Mouse (Mus musculus) forebrain, embryonic 12.5 days (tissue): ENCODE measurements at regions not wholly inside any gene's neighbourhood (a gene's known extent, or its start where the extent isn't known, plus 50 kb on each side); places are given as distances from the start of the nearest gene placed in this dataset.

Source experiments
- ATAC-seq: fragments of 200-750 bp; cut with Nextera tagmentation; 2 replicates; pipeline ENCODE4 v1.8.0; 2017; ENCODE audit warnings: moderate TSS enrichment; ENCODE audit not compliant: low FRiP score
- H3K27ac ChIP-seq: fragments of 300-500 bp; sonication (generic); 2 replicates; pipeline ENCODE4 v1.5.1; 2016; ENCODE audit warnings: mild to moderate bottlenecking
- H3K27me3 ChIP-seq: fragments of 300-500 bp; sonication (generic); 2 replicates; pipeline ENCODE4 v1.6.1; 2016; ENCODE audit warnings: mild to moderate bottlenecking
- H3K36me3 ChIP-seq: fragments of 300-500 bp; sonication (generic); replicated peaks from 2 replicates; pipeline ENCODE4 v1.6.1; 2016; ENCODE audit warnings: mild to moderate bottlenecking
- H3K4me1 ChIP-seq: fragments of 300-500 bp; sonication (generic); 2 replicates; pipeline ENCODE4 v1.6.1; 2016
- H3K4me2 ChIP-seq: fragments of 300-500 bp; sonication (generic); 2 replicates; pipeline ENCODE4 v1.6.1; 2016; ENCODE audit warnings: mild to moderate bottlenecking, moderate library complexity
- H3K4me3 ChIP-seq: fragments of 300-500 bp; sonication (generic); replicated peaks from 2 replicates; pipeline ENCODE4 v1.5.1; 2016; ENCODE audit warnings: mild to moderate bottlenecking
- H3K9ac ChIP-seq: fragments of 300-500 bp; sonication (generic); 2 replicates; pipeline ENCODE4 v1.6.1; 2016; ENCODE audit warnings: mild to moderate bottlenecking
- H3K9me3 ChIP-seq: fragments of 300-500 bp; sonication (generic); 2 replicates; pipeline ENCODE4 v1.6.1; 2016
- WGBS: fragments of 180-500 bp; shearing (Covaris S2); methylation state at CpG from one replicate; pipeline ENCODE4 v1.1.7; 2016; 5-methylcytosine and 5-hydroxymethylcytosine counted together

DNA sequence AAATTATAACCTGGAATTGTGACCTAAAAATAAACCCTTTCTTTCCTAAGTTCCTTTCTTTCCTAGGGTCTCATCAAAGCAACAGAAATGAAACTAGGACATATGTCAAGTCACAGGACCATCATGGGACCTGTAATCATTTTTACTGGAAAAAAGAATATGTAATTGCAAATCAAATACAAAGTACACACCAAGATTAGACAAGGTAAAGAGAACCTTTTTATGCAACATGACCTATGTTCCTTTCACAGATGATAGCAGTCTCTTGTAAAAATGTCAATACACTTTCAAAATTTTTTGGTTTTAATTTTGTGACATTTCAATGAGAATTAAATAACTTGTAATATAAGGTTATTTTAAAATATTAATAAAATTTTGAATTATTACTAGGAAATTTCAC lies 175.7 kb upstream of the A1bg start:
- H3K4me1 ChIP-seq, result peaks cover 10% of the 10 kb centered on the region
- H3K4me3 ChIP-seq, result no peak overlapping the region
- ATAC-seq, result no peak
- no peaks in the 10 kb centered on the region for H3K27me3 ChIP-seq
- H3K4me2 ChIP-seq, result no peak overlapping the region
- H3K9me3 ChIP-seq, result no peaks in the 10 kb centered on the region
- no peak overlapping the region for H3K27ac ChIP-seq
- no peaks in the 10 kb centered on the region for H3K36me3 ChIP-seq
- no peak overlapping the region for H3K9ac ChIP-seq

DNA sequence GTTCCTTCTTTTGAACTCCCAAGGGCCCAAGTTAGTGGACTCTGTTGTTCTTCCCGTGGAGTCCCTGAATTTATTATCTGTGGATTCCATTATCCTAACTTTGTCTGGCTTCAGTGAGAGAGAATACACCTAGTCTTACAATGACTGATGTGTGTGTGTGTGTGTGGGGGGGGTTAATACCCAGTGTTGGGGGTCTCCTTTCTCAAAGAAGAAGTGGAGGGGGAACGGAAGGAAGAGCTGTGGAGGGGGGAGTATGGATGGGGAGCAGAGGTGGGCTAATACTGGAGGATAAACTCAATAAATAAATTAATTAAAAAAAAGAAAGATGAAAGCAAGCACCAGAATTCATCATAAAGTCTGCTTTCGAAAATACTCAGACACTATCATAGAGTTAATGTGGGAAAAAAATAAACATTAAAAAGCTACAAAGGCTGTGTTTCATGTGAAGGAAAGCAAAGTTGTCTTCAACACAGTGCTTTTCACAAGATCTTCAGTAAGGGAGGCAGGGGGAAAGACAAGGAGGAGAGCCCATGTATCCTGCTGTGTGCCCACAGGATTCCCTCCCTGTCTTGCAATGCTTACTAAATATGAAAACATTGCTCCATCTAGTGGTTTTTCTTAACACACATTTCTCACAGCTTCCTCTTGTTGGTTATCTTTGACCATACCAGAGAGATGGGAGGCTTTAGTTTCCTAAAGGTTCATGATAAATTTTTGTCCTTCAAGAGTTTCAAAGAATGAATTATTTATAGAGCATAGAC lies 173.4 kb upstream of the A1bg start:
- Histone ChIP-seq H3K9me3 (no peaks in the 10 kb centered on the region), H3K9ac (no peak overlapping the region), H3K4me2 (no peak overlapping the region), H3K4me1 (no peaks in the 10 kb centered on the region), H3K27me3 (no peaks in the 10 kb centered on the region), H3K4me3 (no peak overlapping the region), H3K36me3 (no peaks in the 10 kb centered on the region), H3K27ac (no peak overlapping the region)
- WGBS, result 62% methylated on average over 3 of the region's 3 CpGs
- ATAC-seq, result 0 out of 2 replicates have a peak, but pooled peaks have one; percentile 44

DNA sequence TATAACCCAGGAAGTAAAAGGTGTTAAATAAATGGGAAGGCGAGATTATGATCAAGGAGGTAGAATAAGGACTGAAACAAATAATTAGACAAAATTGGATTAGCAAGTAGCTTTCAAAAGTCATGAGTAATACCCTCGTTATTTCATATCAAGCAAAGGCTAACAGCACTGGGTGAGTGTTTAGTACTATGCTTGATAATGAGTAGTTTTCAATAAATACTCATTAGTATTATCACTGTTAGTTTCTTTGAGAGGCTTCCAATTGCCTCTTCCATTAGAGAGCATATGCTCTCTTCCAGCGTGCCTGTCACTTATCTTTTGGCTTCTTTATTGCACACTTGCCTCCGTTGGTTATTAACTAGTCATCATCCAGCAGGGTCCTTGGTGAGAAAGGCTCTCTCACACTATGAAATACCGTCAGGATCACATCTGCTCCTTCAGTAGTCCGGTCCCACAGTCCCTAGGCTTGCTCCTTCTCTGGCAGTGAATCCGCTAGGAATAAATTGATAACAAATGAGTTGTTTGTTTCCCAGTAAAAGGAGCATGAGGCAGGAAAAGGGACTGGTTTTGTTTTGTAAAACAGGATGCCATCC lies 132.3 kb upstream of the A1bg start:
- no peak for ATAC-seq
- Histone ChIP-seq H3K4me1 (no peaks in the 10 kb centered on the region), H3K27me3 (no peaks in the 10 kb centered on the region), H3K27ac (no peak overlapping the region), H3K36me3 (no peaks in the 10 kb centered on the region), H3K4me2 (no peak overlapping the region), H3K9ac (no peak overlapping the region), H3K4me3 (no peak overlapping the region), H3K9me3 (no peaks in the 10 kb centered on the region)
- 40% methylated on average over 7 of the region's 7 CpGs for WGBS

DNA sequence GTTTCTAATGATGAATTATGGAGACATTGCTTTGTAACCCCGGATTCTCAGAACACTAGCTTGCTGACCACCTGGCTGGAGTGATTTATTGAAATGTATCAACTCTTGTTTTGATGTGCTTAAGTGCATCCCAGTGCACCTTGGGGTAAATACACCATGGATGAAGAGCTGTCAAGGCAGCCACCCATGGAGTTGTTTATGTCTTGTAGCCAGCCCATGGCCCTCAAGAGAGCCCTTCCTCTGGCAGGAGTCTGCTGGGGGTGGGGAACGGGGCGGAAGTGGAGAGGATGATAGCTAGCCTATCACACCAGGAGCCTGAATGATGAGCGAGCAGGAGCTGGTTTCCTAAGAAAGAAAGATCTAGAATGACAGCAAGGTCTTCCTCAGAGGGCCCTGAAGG lies 128.6 kb upstream of the A1bg start:
- WGBS, result 77% methylated on average over 4 of the region's 4 CpGs
- Histone ChIP-seq H3K4me2 (no peak overlapping the region), H3K4me3 (no peak overlapping the region), H3K36me3 (no peaks in the 10 kb centered on the region), H3K27ac (no peak overlapping the region), H3K4me1 (no peaks in the 10 kb centered on the region), H3K9me3 (no peaks in the 10 kb centered on the region), H3K9ac (no peak overlapping the region), H3K27me3 (no peaks in the 10 kb centered on the region)
- no peak for ATAC-seq

DNA sequence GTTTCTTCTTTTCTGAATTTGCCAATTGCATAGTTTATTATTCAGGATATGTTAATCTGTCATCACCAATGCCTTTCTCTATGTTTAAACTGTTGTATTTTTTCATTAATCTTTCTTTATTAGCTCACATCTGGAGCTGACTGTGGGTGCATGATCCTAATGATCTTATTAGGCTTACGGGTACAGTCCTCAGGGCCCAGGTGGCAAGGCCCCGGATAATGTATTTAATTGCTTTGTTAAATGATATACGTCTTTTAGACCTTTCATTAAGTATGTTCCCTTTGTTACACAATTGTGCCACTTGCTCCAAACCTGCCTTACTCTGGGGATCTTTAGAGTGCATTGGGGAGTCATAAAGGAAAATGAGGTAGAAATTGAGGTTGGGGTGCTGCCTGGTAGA lies 86.7 kb upstream of the A1bg start:
- no peaks in the 10 kb centered on the region for H3K9me3 ChIP-seq
- no peaks in the 10 kb centered on the region for H3K4me1 ChIP-seq
- ATAC-seq, result no peak
- 63% methylated on average over 3 of the region's 3 CpGs for WGBS
- no peak overlapping the region for H3K4me3 ChIP-seq
- H3K27ac ChIP-seq, result no peak overlapping the region
- no peak overlapping the region for H3K4me2 ChIP-seq
- no peaks in the 10 kb centered on the region for H3K36me3 ChIP-seq
- no peak overlapping the region for H3K9ac ChIP-seq
- H3K27me3 ChIP-seq, result no peaks in the 10 kb centered on the region

DNA sequence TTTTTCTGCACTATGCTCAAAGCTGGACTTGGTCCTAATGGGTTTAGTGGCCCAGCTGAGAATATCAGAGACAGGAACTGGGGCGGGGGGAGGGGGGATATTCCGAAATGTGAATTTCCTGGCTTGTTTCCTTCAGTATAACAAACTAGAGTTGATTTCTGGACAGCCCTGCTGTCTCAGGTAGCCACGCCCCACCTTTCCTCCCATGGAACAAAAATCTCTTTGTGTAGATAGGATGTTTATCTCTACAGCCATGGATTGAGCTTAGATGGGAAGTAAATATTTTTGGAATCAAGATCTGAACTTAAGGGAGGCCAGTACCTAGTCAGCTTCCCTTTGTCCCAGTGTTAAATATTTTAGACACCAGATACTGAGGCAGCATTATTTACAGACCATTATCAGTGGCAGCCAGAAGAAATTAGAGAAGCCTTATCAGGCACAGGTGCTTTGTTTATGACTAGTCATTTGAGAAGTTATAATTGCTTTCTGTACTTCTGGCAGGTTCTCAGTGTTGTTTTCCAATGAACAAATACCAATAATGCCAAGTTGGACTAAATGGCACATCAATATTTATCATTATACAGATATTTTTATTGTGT lies 84.7 kb upstream of the A1bg start:
- Histone ChIP-seq H3K27ac (no peak overlapping the region), H3K4me3 (no peak overlapping the region), H3K9me3 (no peaks in the 10 kb centered on the region), H3K36me3 (no peaks in the 10 kb centered on the region), H3K27me3 (no peaks in the 10 kb centered on the region), H3K4me1 (no peaks in the 10 kb centered on the region), H3K9ac (no peak overlapping the region), H3K4me2 (no peak overlapping the region)
- ATAC-seq, result no peak
- 89% methylated on average over 3 of the region's 3 CpGs for WGBS

DNA sequence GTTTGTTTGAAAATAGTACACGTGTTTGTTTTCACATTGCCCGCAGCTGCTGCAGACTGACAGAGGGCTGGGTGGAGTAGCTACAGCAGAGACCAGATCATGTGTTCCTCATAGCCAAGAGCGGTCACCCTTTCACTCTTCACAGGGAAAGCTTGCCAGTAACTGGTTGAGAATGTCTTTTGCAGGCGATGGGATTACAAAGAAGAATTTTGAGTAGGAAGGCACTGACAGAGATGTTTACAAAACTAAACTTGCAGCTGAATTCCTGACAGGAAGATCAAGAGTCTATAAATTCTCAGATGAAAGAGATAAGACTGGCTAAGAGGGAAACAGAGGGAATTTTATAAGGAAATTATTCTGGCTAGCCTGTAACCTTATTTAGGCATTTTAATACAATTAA lies 83.8 kb upstream of the A1bg start:
- Histone ChIP-seq H3K9me3 (no peaks in the 10 kb centered on the region), H3K4me3 (no peak overlapping the region), H3K9ac (no peak overlapping the region), H3K36me3 (no peaks in the 10 kb centered on the region), H3K4me2 (no peak overlapping the region), H3K4me1 (no peaks in the 10 kb centered on the region), H3K27me3 (no peaks in the 10 kb centered on the region), H3K27ac (no peak overlapping the region)
- WGBS, result 76% methylated on average over 4 of the region's 4 CpGs
- ATAC-seq, result no peak

DNA sequence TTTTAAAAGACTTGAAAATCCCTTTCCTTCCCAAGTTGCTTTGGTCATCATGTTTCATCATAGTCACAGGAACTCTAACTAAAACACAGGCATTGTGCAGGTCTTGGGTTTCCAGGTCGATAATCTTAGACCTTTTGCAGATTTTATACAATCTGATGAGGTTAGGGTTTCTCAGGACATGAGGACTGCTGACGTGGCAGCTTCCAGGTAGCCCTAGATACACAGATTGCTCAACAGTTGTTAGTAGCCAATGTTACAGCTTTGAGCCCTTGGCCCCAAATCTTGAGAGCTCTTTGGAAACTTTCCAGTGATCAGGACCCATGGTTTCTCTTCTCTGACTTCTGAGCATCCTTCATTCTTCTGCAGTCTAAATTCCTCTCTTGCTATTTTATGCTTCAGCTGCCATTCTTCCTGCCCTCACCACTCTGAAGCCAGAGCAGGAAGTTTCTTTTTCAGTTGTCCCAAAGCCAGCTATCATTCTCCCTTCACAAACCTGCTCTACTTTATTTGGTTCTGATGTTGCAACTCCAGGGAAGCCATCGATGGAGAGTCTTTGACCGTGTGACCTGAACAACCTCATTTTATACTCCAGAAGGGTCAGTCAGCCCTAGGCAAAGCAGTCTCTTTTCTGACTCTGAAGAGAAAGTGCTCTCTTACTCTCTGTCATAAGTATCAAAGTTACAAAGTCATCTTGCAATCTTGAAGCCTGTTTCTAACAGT lies 71.3 kb upstream of the A1bg start:
- no peaks in the 10 kb centered on the region for H3K27me3 ChIP-seq
- H3K4me2 ChIP-seq, result no peak overlapping the region
- H3K9ac ChIP-seq, result no peak overlapping the region
- no peak overlapping the region for H3K27ac ChIP-seq
- no peaks in the 10 kb centered on the region for H3K9me3 ChIP-seq
- H3K36me3 ChIP-seq, result no peaks in the 10 kb centered on the region
- ATAC-seq, result no peak
- 88% methylated on average over 4 of the region's 4 CpGs for WGBS
- H3K4me3 ChIP-seq, result no peak overlapping the region
- H3K4me1 ChIP-seq, result no peaks in the 10 kb centered on the region

DNA sequence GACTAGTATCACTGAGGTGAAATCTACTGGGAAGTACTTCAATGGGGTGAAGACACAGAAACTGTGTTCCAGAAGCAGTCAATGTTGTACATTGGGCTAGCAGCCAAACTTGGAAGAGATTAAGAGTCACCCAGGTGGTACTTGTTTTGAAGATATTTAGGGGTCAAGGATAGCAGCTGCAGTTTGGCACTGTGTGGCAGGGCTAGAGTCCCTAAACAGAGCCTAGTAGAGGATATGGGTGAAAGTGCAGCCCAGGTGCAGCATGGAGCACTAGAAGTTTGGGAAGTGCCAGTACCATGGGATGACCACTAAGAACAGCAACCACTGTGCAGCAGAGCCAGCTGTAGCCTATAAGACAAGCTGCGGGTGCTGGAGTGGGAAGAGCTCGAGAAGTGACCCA lies 70.6 kb upstream of the A1bg start:
- Histone ChIP-seq H3K4me1 (no peaks in the 10 kb centered on the region), H3K27ac (no peak overlapping the region), H3K36me3 (no peaks in the 10 kb centered on the region), H3K9ac (no peak overlapping the region), H3K9me3 (no peaks in the 10 kb centered on the region), H3K4me2 (no peak overlapping the region), H3K27me3 (no peaks in the 10 kb centered on the region), H3K4me3 (no peak overlapping the region)
- WGBS, result 90% methylated on average over 2 of the region's 2 CpGs
- no peak for ATAC-seq

DNA sequence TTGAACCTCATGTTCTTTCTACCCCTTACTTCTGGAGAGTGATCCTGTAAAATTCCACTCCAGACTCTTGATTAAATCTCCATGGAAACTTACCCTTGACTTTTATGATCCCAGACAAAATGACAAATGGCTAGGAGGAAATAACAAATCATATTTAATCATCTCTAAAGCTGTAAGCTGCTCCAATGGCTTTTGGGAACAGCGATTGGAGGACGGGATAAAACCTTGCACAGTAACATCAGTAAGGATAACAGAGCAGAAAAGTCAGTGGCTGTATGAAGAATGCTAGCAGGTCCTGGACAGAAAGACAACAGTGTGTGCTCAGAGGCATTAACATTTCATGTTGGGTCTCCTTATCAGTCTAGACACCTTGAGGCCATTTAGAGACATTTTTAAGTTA lies 59.8 kb upstream of the A1bg start:
- Histone ChIP-seq H3K36me3 (no peaks in the 10 kb centered on the region), H3K4me3 (no peak overlapping the region), H3K9me3 (no peaks in the 10 kb centered on the region), H3K9ac (no peak overlapping the region), H3K27me3 (no peaks in the 10 kb centered on the region), H3K27ac (no peak overlapping the region), H3K4me2 (no peak overlapping the region), H3K4me1 (no peaks in the 10 kb centered on the region)
- ATAC-seq, result no peak
- 90% methylated on average over 2 of the region's 2 CpGs for WGBS
